Mouse (Mus musculus) liver, postnatal 0 days (tissue): ENCODE data around the gene B4galt4. TPM values are rescaled to one million over a fixed set of nuclear protein-coding genes. Genes with fewer than 3 reads are reported as not detected.
"Not testable (repeated sequence)": the region's sequence is repeated elsewhere in the genome, so short reads cannot be mapped to it uniquely, and the experiment has no call there.

Experiments
- ATAC-seq: fragments of 200-750 bp; cut with Nextera tagmentation; 2 replicates; pipeline ENCODE4 v1.8.0; 2017; ENCODE audit warnings: mild to moderate bottlenecking, moderate library complexity
- DNase-seq: peaks from one replicate; pipeline ENCODE4 v3.0.0-alpha.2; 2016
- H3K27ac ChIP-seq: fragments of 300-500 bp; sonication (generic); 2 replicates; pipeline ENCODE4 v1.5.1; 2014; ENCODE audit warnings: antibody characterized with exemption, moderate library complexity, mild to moderate bottlenecking, low read depth
- H3K27me3 ChIP-seq: fragments of 300-500 bp; sonication (generic); 2 replicates; pipeline ENCODE4 v1.6.1; 2014; ENCODE audit warnings: low read length, control low read depth, mixed read lengths; ENCODE audit not compliant: insufficient read depth
- H3K36me3 ChIP-seq: fragments of 300-500 bp; sonication (generic); replicated peaks from 2 replicates; pipeline ENCODE4 v1.6.1; 2014; ENCODE audit warnings: mild to moderate bottlenecking, control low read depth, low read length, moderate library complexity, mixed read lengths; ENCODE audit not compliant: insufficient read depth
- H3K4me1 ChIP-seq: fragments of 300-500 bp; sonication (generic); 2 replicates; pipeline ENCODE4 v1.6.1; 2014; ENCODE audit warnings: antibody characterized with exemption, mild to moderate bottlenecking, control low read depth; ENCODE audit not compliant: insufficient read depth
- H3K4me2 ChIP-seq: fragments of 300-500 bp; sonication (generic); 2 replicates; pipeline ENCODE4 v1.6.1; 2014; ENCODE audit warnings: low read depth, mild to moderate bottlenecking, low read length, moderate library complexity, mixed read lengths
- H3K4me3 ChIP-seq: fragments of 300-500 bp; sonication (generic); 2 replicates; pipeline ENCODE4 v1.5.1; 2014; ENCODE audit warnings: low read depth, low read length
- H3K9ac ChIP-seq: fragments of 300-500 bp; sonication (generic); replicated peaks from 2 replicates; pipeline ENCODE4 v1.6.1; 2014; ENCODE audit warnings: mild to moderate bottlenecking, moderate library complexity
- H3K9me3 ChIP-seq: fragments of 300-500 bp; sonication (generic); 2 replicates; pipeline ENCODE4 v1.6.1; 2016; ENCODE audit warnings: mild to moderate bottlenecking, control low read depth, low read length, mixed read lengths
- CTCF ChIP-seq: sonication (generic); IDR thresholded peaks from 2 replicates; pipeline ENCODE4 v1.5.1; 2016; ENCODE audit warnings: antibody characterized with exemption, low read depth
- EP300 ChIP-seq: IDR thresholded peaks from 2 replicates; pipeline ENCODE4 v1.6.1; 2016; ENCODE audit warnings: antibody characterized with exemption, low read depth, mild to moderate bottlenecking
- WGBS: fragments of 180-500 bp; shearing (Covaris S2); extraction: QIAGEN DNeasy Blood & Tissue Kit; methylation state at CpG from one replicate; pipeline ENCODE4 v1.1.7; 2014; ENCODE audit not compliant: insufficient replicate concordance; 5-methylcytosine and 5-hydroxymethylcytosine counted together
- polyA plus RNA-seq: library from polyadenylated mRNA; unstranded; fragments of >200 nt; fragmentation: Nextera tagmentation; extraction: Ambion mirVana; gene quantifications from 2 replicates; pipeline ENCODE4 v1.2.1, GENCODE M21; 2015

The B4galt4 gene
- polyA plus RNA-seq, 1 experiment from 2014 or later = 3.0 TPM

- Histone ChIP-seq H3K27me3 (peaks cover 17% of the 10 kb centered on the region), H3K27ac (peak overlapping the region; percentile 76), H3K36me3 (no peaks in the 10 kb centered on the region), H3K9me3 (no peaks in the 10 kb centered on the region), H3K4me2 (peak overlapping the region; percentile 79), H3K4me3 (peak overlapping the region; percentile 63), H3K9ac (peak overlapping the region; percentile 61), H3K4me1 (peaks cover 8% of the 10 kb centered on the region; the same call in 1 of the 2 replicates)
- 5% methylated on average over 12 of the region's 12 CpGs for WGBS
- TF ChIP-seq EP300 (no peak), CTCF (no peak)
- DNase-seq (no peak), ATAC-seq (no peak)
Measured at GRCm38 (mm10) chr16:38712105-38712504, 30.0 kb upstream of the B4galt4 start.

- ATAC-seq = peak; percentile 88
Measured at GRCm38 (mm10) chr16:38712581-38713403, 29.3 kb upstream of the B4galt4 start, which contains the start of gene Arhgap31. Arhgap31 (minus strand) TSS chr16:38713274.

GRCm38 (mm10) chr16:38713404-38714258, 28.4 kb upstream of the B4galt4 start:
- 16% methylated on average over 17 of the region's 17 CpGs for WGBS
- ATAC-seq (peak; percentile 7; the same call in 1 of the 2 replicates), DNase-seq (no peak)

More at GRCm38 (mm10) chr16:38712581-38713403, 29.3 kb upstream of the B4galt4 start, which contains the start of gene Arhgap31:
- Histone ChIP-seq H3K27ac (peak within 1 kb of the TSS; percentile 76), H3K4me1 (peaks cover 8% of the 10 kb centered on the region; the same call in 1 of the 2 replicates), H3K9me3 (no peaks in the 10 kb centered on the region), H3K9ac (peak within 1 kb of the TSS; percentile 61), H3K4me3 (peak within 1 kb of the TSS; percentile 63), H3K27me3 (peaks cover 17% of the 10 kb centered on the region), H3K36me3 (no peaks in the 10 kb centered on the region), H3K4me2 (peak within 1 kb of the TSS; percentile 79)
- WGBS = under 1% methylated on average over 72 of the region's 74 CpGs
- TF ChIP-seq EP300 (0 out of 2 replicates have a peak, but pooled peaks have one; percentile 15), CTCF (no peak)
- peak; percentile 74 for DNase-seq

GRCm38 (mm10) chr16:38714259-38714526, 27.9 kb upstream of the B4galt4 start:
- H3K4me3 ChIP-seq = peak overlapping the region; percentile 22

More at GRCm38 (mm10) chr16:38713404-38714258, 28.4 kb upstream of the B4galt4 start:
- no peak for TF ChIP-seq EP300
- no peak for TF ChIP-seq CTCF
- peak overlapping the region; percentile 76 for H3K27ac ChIP-seq
- peaks cover 8% of the 10 kb centered on the region; the same call in 1 of the 2 replicates for H3K4me1 ChIP-seq
- H3K4me2 ChIP-seq = peak overlapping the region; percentile 79
- peaks cover 17% of the 10 kb centered on the region for H3K27me3 ChIP-seq
- peak overlapping the region; percentile 63 for H3K4me3 ChIP-seq
- H3K9me3 ChIP-seq = no peaks in the 10 kb centered on the region
- H3K36me3 ChIP-seq = no peaks in the 10 kb centered on the region
- peak overlapping the region; percentile 61 for H3K9ac ChIP-seq

GRCm38 (mm10) chr16:38721377-38721776, 20.7 kb upstream of the B4galt4 start:
- Histone ChIP-seq H3K4me3 (no peak overlapping the region), H3K4me1 (no peaks in the 10 kb centered on the region), H3K9ac (no peak overlapping the region), H3K27me3 (no peaks in the 10 kb centered on the region), H3K4me2 (no peak overlapping the region), H3K36me3 (no peaks in the 10 kb centered on the region), H3K27ac (no peak overlapping the region), H3K9me3 (no peaks in the 10 kb centered on the region)
- ATAC-seq (no peak), DNase-seq (no peak)
- no peak for TF ChIP-seq CTCF
- no peak for TF ChIP-seq EP300
- WGBS = 81% methylated on average over 8 of the region's 9 CpGs

More at GRCm38 (mm10) chr16:38714259-38714526, 27.9 kb upstream of the B4galt4 start:
- peak; percentile 16 for DNase-seq
- Histone ChIP-seq H3K4me2 (peak overlapping the region; percentile 79), H3K27ac (peak overlapping the region; percentile 76), H3K27me3 (peaks cover 17% of the 10 kb centered on the region)
- not testable (repeated sequence) for H3K36me3 ChIP-seq, H3K9me3 ChIP-seq, H3K9ac ChIP-seq, H3K4me1 ChIP-seq, ATAC-seq
- WGBS = 40% methylated on average over 11 of the region's 12 CpGs

GRCm38 (mm10) chr16:38724256-38724655, 17.8 kb upstream of the B4galt4 start:
- WGBS = 51% methylated on average over 8 of the region's 8 CpGs
- TF ChIP-seq EP300 = no peak
- TF ChIP-seq CTCF = no peak
- H3K27ac ChIP-seq = peak overlapping the region; percentile 34
- H3K27me3 ChIP-seq = no peaks in the 10 kb centered on the region
- H3K4me3 ChIP-seq = no peak overlapping the region
- no peaks in the 10 kb centered on the region for H3K36me3 ChIP-seq
- H3K4me2 ChIP-seq = no peak overlapping the region
- no peak for ATAC-seq
- H3K4me1 ChIP-seq = no peaks in the 10 kb centered on the region
- no peak overlapping the region for H3K9ac ChIP-seq
- H3K9me3 ChIP-seq = no peaks in the 10 kb centered on the region
- DNase-seq = peak; percentile 9
